Mouse (Mus musculus) cerebellum, postnatal 10 days (tissue): ENCODE data around the gene Pcgf1.

ENCODE experiments used
- DNase-seq, 2 experiments: peaks; one replicate each; pipeline ENCODE4 v3.0.0; 2021; ENCODE audit warnings: mixed read lengths in 2 of 2

Pcgf1 gene

DNA sequence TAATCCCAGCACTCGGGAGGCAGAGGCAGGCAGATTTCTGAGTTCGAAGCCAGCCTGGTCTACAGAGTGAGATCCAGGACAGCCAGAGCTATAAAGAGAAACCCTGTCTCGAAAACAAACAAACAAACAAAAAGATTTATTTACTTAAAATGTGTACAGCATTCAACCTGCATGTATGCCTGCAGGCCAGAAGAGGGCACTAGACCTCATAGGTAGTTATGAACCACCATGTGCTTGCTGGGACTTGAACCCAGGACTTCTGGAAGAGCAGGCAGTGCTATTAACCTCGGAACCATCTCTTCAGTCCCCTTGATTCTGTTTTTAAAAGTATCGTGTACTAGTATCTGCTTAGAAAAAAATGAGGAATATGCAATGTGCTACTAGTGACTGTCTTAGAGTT, 49.8 kb downstream of the Pcgf1 start:
- no peak for DNase-seq
